Mouse (Mus musculus): ENCODE measurements around the gene Hus1. TPM values are rescaled to one million over a fixed set of nuclear protein-coding genes. Genes with fewer than 3 reads are reported as not detected.
A peak's percentile ranks its signal among the peaks of the same experiment; 100 is the strongest.

Gene Hus1
- polyA plus RNA-seq, 1 experiment from 2014 or later = 20.3 TPM

DNA sequence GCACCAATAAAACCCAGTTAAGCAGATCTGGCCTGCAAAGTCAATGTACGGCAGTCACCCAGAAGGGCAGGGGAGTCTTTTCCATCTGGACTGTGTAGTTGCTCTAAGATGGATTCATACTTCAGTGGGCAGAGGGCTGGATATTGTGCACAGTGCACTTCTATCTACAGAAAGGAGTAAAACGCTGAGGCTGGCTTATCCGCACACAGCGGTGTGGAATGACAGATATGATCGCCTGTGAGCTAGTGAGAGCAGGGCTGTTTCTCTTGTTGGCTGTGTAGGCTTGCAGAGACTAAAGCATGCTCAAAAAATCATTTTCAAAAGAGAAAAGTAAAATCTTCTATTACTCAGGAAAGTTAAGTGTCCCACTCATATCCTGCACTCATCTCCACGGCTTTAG is 38.9 kb downstream of the Hus1 start:
- no peak overlapping the region for H3K4me2 ChIP-seq (replicated peaks; ENCODE audit: low read depth, low read length)
- peaks cover 4% of the 10 kb centered on the region; the same call in 1 of the 2 replicates for H3K4me1 ChIP-seq (ENCODE audit: control insufficient read depth, insufficient read depth, low read length)
- no peaks in the 10 kb centered on the region for H3K36me3 ChIP-seq (ENCODE audit: control insufficient read depth, insufficient read depth, low read length)
- 74% methylated on average over 6 of the region's 6 CpGs for WGBS
- H3K27ac ChIP-seq (ENCODE audit: low read length) = no peak overlapping the region
- H3K4me3 ChIP-seq (ENCODE audit: low read depth, low read length) = no peak overlapping the region
- no peak for ATAC-seq (ENCODE audit: insufficient number of reproducible peaks, insufficient read depth, low FRiP score, low read depth)
- no peaks in the 10 kb centered on the region for H3K9me3 ChIP-seq (ENCODE audit: control insufficient read depth, low read depth, low read length)
- no peak overlapping the region for H3K9ac ChIP-seq (replicated peaks; ENCODE audit: low read depth, low read length)
- H3K27me3 ChIP-seq (ENCODE audit: control insufficient read depth, insufficient read depth, low read length) = no peaks in the 10 kb centered on the region

GRCm38 (mm10) chr11:8970509-8970908 is 40.5 kb downstream of the Hus1 start:
- Histone ChIP-seq H3K27me3 (ENCODE audit: control insufficient read depth, insufficient read depth, low read length) (no peaks in the 10 kb centered on the region), H3K9ac (replicated peaks; ENCODE audit: low read depth, low read length) (no peak overlapping the region), H3K4me1 (ENCODE audit: control insufficient read depth, insufficient read depth, low read length) (no peaks in the 10 kb centered on the region), H3K27ac (ENCODE audit: low read length) (no peak overlapping the region), H3K36me3 (ENCODE audit: control insufficient read depth, insufficient read depth, low read length) (no peaks in the 10 kb centered on the region), H3K9me3 (ENCODE audit: control insufficient read depth, low read depth, low read length) (no peaks in the 10 kb centered on the region), H3K4me3 (ENCODE audit: low read depth, low read length) (no peak overlapping the region), H3K4me2 (replicated peaks; ENCODE audit: low read depth, low read length) (no peak overlapping the region)
- ATAC-seq (ENCODE audit: insufficient number of reproducible peaks, insufficient read depth, low FRiP score, low read depth) = no peak
- WGBS = 55% methylated on average over 9 of the region's 9 CpGs

- 95% methylated on average over 7 of the region's 7 CpGs for WGBS
- H3K9me3 ChIP-seq (ENCODE audit: control insufficient read depth, low read depth, low read length) = no peaks in the 10 kb centered on the region
- no peak for ATAC-seq (ENCODE audit: insufficient number of reproducible peaks, insufficient read depth, low FRiP score, low read depth)
- no peak overlapping the region for H3K4me2 ChIP-seq (replicated peaks; ENCODE audit: low read depth, low read length)
- no peaks in the 10 kb centered on the region for H3K4me1 ChIP-seq (ENCODE audit: control insufficient read depth, insufficient read depth, low read length)
- no peak overlapping the region for H3K4me3 ChIP-seq (ENCODE audit: low read depth, low read length)
- no peaks in the 10 kb centered on the region for H3K36me3 ChIP-seq (ENCODE audit: control insufficient read depth, insufficient read depth, low read length)
- H3K27me3 ChIP-seq (ENCODE audit: control insufficient read depth, insufficient read depth, low read length) = no peaks in the 10 kb centered on the region
- no peak overlapping the region for H3K27ac ChIP-seq (ENCODE audit: low read length)
- H3K9ac ChIP-seq (replicated peaks; ENCODE audit: low read depth, low read length) = no peak overlapping the region
These were observed 42.9 kb downstream of the Hus1 start for GRCm38 (mm10) chr11:8968094-8968493.

DNA sequence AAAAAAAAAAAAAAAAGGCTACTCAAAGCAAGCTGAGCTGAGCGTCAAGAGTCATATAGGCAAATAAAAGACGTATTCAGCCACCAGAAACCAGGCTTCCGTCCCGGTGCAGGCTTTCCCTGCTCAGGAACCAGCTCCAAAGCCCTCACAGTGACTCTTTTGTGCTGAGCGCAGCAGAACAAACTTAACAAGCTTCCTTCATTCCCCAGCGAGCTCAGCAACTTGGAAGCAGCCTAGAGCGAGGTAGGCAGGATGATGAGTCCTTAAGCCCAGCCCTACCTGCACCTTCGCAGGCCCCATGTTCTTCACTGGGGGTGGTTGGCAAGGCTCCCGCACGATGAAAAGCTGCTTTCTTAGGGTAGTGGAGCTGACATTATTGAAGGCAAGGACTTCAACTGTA is 52.4 kb downstream of the Hus1 start:
- Histone ChIP-seq H3K9me3 (ENCODE audit: control insufficient read depth, low read depth, low read length) (no peaks in the 10 kb centered on the region; the same call in 1 of the 2 replicates), H3K27ac (ENCODE audit: low read length) (no peak overlapping the region), H3K27me3 (ENCODE audit: control insufficient read depth, insufficient read depth, low read length) (no peaks in the 10 kb centered on the region), H3K4me3 (ENCODE audit: low read depth, low read length) (no peak overlapping the region), H3K4me1 (ENCODE audit: control insufficient read depth, insufficient read depth, low read length) (no peaks in the 10 kb centered on the region), H3K9ac (replicated peaks; ENCODE audit: low read depth, low read length) (no peak overlapping the region), H3K4me2 (replicated peaks; ENCODE audit: low read depth, low read length) (no peak overlapping the region), H3K36me3 (ENCODE audit: control insufficient read depth, insufficient read depth, low read length) (no peaks in the 10 kb centered on the region)
- WGBS = 56% methylated on average over 10 of the region's 10 CpGs
- no peak for ATAC-seq (ENCODE audit: insufficient number of reproducible peaks, insufficient read depth, low FRiP score, low read depth)

GRCm38 (mm10) chr11:8958108-8958507 is 52.9 kb downstream of the Hus1 start:
- Histone ChIP-seq H3K4me1 (ENCODE audit: control insufficient read depth, insufficient read depth, low read length) (no peaks in the 10 kb centered on the region), H3K4me3 (ENCODE audit: low read depth, low read length) (no peak overlapping the region), H3K27me3 (ENCODE audit: control insufficient read depth, insufficient read depth, low read length) (no peaks in the 10 kb centered on the region), H3K36me3 (ENCODE audit: control insufficient read depth, insufficient read depth, low read length) (no peaks in the 10 kb centered on the region), H3K9ac (replicated peaks; ENCODE audit: low read depth, low read length) (no peak overlapping the region), H3K4me2 (replicated peaks; ENCODE audit: low read depth, low read length) (no peak overlapping the region), H3K9me3 (ENCODE audit: control insufficient read depth, low read depth, low read length) (no peaks in the 10 kb centered on the region; the same call in 1 of the 2 replicates), H3K27ac (ENCODE audit: low read length) (no peak overlapping the region)
- 63% methylated on average over 4 of the region's 4 CpGs for WGBS
- no peak for ATAC-seq (ENCODE audit: insufficient number of reproducible peaks, insufficient read depth, low FRiP score, low read depth)

DNA sequence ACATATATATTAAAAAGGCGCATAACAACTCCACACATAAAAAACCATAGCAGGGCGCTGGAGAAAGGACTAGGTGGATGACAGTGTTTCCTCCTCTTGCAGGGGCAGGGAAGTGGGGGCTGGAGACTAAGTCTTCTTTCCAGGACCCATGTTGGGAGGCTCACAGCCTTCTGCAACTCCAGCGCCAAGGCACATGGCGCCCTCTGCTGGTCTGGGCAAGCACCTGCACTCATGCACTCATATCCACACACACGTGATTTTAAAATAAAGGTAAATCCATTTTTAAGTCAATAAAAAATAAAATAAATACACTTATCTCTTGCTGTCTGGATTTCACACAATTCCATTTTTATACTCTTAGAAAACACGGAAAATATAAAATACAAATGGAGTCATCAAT is 54.0 kb downstream of the Hus1 start:
- ATAC-seq (ENCODE audit: insufficient number of reproducible peaks, insufficient read depth, low FRiP score, low read depth) = no peak
- Histone ChIP-seq H3K9ac (replicated peaks; ENCODE audit: low read depth, low read length) (no peak overlapping the region), H3K27me3 (ENCODE audit: control insufficient read depth, insufficient read depth, low read length) (no peaks in the 10 kb centered on the region), H3K9me3 (ENCODE audit: control insufficient read depth, low read depth, low read length) (no peaks in the 10 kb centered on the region; the same call in 1 of the 2 replicates), H3K4me2 (replicated peaks; ENCODE audit: low read depth, low read length) (no peak overlapping the region), H3K4me3 (ENCODE audit: low read depth, low read length) (no peak overlapping the region), H3K36me3 (ENCODE audit: control insufficient read depth, insufficient read depth, low read length) (no peaks in the 10 kb centered on the region), H3K4me1 (ENCODE audit: control insufficient read depth, insufficient read depth, low read length) (no peaks in the 10 kb centered on the region), H3K27ac (ENCODE audit: low read length) (no peak overlapping the region)
- 66% methylated on average over 6 of the region's 6 CpGs for WGBS

DNA sequence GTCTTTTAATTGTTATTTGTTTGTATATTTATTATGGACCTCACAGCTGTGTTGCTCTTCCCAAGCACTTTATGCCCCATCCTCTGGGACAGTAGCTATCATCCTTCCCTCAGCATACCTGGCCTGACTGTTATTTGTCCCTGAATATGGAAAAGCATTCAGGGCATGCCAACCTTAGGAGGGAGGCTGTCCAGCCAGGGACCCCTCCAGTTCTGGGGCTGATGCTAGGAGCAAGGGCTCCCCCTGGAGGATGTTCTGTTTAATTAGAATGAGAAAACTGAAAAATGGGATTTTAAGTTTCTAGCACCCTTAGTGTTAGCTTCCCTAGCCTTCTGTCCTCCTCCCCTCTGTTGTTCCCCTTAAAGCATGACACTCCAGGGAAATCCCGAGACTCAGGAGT is 55.3 kb downstream of the Hus1 start:
- Histone ChIP-seq H3K36me3 (ENCODE audit: control insufficient read depth, insufficient read depth, low read length) (no peaks in the 10 kb centered on the region), H3K27ac (ENCODE audit: low read length) (no peak overlapping the region), H3K4me1 (ENCODE audit: control insufficient read depth, insufficient read depth, low read length) (no peaks in the 10 kb centered on the region), H3K9ac (replicated peaks; ENCODE audit: low read depth, low read length) (no peak overlapping the region), H3K4me2 (replicated peaks; ENCODE audit: low read depth, low read length) (no peak overlapping the region), H3K4me3 (ENCODE audit: low read depth, low read length) (no peak overlapping the region), H3K9me3 (ENCODE audit: control insufficient read depth, low read depth, low read length) (no peaks in the 10 kb centered on the region; the same call in 1 of the 2 replicates), H3K27me3 (ENCODE audit: control insufficient read depth, insufficient read depth, low read length) (no peaks in the 10 kb centered on the region)
- 9% methylated on average over 1 of the region's 1 CpGs for WGBS
- ATAC-seq (ENCODE audit: insufficient number of reproducible peaks, insufficient read depth, low FRiP score, low read depth) = no peak

GRCm38 (mm10) chr11:8949765-8950430 is 61.1 kb downstream of the Hus1 start:
- WGBS = 59% methylated on average over 6 of the region's 6 CpGs
- no peak overlapping the region for H3K9ac ChIP-seq (replicated peaks; ENCODE audit: low read depth, low read length)
- H3K36me3 ChIP-seq (ENCODE audit: control insufficient read depth, insufficient read depth, low read length) = no peaks in the 10 kb centered on the region
- H3K27me3 ChIP-seq (ENCODE audit: control insufficient read depth, insufficient read depth, low read length) = no peaks in the 10 kb centered on the region
- no peaks in the 10 kb centered on the region; the same call in 1 of the 2 replicates for H3K4me1 ChIP-seq (ENCODE audit: control insufficient read depth, insufficient read depth, low read length)
- no peak overlapping the region for H3K4me3 ChIP-seq (ENCODE audit: low read depth, low read length)
- no peaks in the 10 kb centered on the region for H3K9me3 ChIP-seq (ENCODE audit: control insufficient read depth, low read depth, low read length)
- H3K27ac ChIP-seq (ENCODE audit: low read length) = peak overlapping the region; percentile 41; the same call in 1 of the 2 replicates
- no peak overlapping the region for H3K4me2 ChIP-seq (replicated peaks; ENCODE audit: low read depth, low read length)
- ATAC-seq (ENCODE audit: insufficient number of reproducible peaks, insufficient read depth, low FRiP score, low read depth) = no peak

DNA sequence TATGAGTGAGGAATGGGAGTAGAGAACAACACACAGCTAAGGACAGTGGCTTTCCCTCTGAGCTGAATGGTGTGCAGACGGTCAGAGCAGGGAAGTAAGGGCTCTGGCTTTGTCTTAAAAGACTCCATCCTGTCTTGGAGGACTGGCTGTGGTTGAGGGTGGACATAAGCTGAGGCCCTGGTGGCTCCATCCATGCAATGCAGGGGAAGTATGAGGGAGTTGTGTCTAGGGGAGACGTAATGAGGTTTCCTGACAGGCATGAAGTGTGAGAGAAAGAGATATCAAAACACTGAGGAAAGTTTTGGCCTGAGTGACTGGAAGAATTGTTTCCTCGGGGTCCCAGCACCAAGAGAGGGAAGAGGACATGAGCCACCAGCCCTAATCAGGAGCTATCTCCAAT is 62.1 kb downstream of the Hus1 start:
- Histone ChIP-seq H3K27me3 (ENCODE audit: control insufficient read depth, insufficient read depth, low read length) (no peaks in the 10 kb centered on the region), H3K4me1 (ENCODE audit: control insufficient read depth, insufficient read depth, low read length) (no peaks in the 10 kb centered on the region; the same call in 1 of the 2 replicates), H3K36me3 (ENCODE audit: control insufficient read depth, insufficient read depth, low read length) (no peaks in the 10 kb centered on the region), H3K27ac (ENCODE audit: low read length) (no peak overlapping the region), H3K4me3 (ENCODE audit: low read depth, low read length) (no peak overlapping the region), H3K9me3 (ENCODE audit: control insufficient read depth, low read depth, low read length) (no peaks in the 10 kb centered on the region), H3K4me2 (replicated peaks; ENCODE audit: low read depth, low read length) (no peak overlapping the region), H3K9ac (replicated peaks; ENCODE audit: low read depth, low read length) (no peak overlapping the region)
- ATAC-seq (ENCODE audit: insufficient number of reproducible peaks, insufficient read depth, low FRiP score, low read depth) = no peak
- 63% methylated on average over 3 of the region's 3 CpGs for WGBS
